Mouse (Mus musculus) ovary, postnatal 14 days (tissue): Measurements from ENCODE around the gene C1ql4.
"Not testable (repeated sequence)": the region's sequence is repeated elsewhere in the genome, so short reads cannot be mapped to it uniquely, and the experiment has no call there.

ENCODE experiments used
- DNase-seq: peaks from one replicate; pipeline ENCODE4 v3.0.0; 2022; ENCODE audit warnings: low spot score

Gene C1ql4

DNA sequence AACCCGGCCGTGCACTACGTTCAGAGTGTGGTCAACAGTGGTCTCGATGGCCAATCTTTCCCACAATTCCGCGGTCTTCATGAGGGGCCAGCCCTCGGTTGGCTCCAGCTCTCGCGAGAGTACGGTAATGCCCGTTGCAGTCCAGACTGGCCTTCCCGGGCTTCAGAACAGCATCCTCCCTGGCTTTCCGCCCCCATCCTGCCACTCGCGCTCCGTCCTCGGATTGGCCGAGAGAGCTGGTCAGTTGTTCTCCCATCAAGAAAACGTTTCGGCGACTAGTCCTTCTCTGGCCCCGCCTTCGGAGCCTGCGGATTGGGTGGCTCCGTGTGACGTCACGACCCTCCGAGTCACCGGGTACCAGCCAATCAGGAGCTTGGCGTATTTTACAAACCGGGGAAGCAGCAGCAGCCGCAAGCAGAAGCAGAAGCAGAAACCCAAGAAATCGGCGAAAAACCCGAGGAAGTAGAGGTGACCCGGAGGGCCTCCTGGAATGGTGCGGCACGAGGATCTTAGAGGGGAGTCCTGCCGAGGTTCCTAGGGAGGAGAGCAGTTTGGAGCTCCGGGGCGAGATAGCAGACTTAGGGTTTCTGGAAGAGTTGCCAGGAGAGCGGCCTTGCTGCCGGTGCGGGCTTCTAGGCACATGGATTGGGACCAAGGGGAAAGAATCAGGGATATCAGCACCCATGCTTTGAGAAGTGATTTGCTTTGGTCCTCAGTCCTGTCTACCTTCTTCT lies 12.8 kb downstream of the C1ql4 start:
- peak; percentile 94 for DNase-seq

DNA sequence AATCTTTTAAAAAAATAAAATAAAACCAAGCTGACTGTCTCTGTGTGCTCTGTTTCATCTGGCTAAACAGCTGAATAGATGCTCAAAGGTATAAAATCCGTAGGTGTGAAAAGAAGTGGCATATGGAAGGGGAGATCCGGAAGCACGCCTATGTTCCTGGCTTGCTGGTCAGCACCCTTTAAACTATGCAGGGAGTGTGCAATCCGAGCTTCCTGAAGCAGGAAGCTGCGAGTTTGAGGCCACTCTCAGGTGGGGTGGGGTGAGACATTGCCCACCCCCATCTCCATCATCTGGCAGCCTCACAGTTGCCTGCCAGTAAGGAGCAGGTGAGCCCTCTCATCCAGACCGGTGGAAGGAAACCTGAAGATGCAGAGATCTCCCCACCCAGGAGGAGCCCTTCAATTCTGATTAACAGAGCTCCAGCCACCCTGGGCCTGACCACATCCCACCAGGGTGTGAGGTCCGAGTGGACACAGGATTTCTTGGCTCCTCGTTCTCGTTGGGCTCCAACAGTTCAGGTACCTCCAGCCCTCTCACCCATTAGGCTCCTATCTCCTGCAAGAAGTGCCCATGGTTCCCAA lies 13.5 kb downstream of the C1ql4 start, which contains the start of gene Troap:
Gene Troap (plus strand): TSS at position 557 of the 581 bp plus-strand sequence.
- no peak for DNase-seq

DNA sequence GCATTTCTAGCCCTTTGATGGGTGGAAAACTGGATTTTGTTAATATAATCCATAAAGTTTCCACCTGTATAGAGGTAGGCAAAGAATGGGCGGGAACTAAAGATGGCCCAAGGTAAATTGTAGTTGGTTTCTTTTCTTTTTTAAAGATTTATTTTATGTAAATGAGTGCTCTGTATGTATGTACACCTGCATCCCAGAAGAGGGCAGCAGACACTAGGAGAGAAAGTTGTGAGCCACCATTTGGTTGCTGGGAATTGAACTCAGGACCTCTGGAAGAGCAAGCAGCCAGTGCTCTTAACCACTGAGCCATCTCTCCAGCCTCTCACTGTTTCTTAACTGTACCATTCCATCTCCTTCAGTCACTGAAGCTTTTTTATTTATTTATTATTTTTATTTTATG lies 15.6 kb downstream of the C1ql4 start:
- DNase-seq: no peak

DNA sequence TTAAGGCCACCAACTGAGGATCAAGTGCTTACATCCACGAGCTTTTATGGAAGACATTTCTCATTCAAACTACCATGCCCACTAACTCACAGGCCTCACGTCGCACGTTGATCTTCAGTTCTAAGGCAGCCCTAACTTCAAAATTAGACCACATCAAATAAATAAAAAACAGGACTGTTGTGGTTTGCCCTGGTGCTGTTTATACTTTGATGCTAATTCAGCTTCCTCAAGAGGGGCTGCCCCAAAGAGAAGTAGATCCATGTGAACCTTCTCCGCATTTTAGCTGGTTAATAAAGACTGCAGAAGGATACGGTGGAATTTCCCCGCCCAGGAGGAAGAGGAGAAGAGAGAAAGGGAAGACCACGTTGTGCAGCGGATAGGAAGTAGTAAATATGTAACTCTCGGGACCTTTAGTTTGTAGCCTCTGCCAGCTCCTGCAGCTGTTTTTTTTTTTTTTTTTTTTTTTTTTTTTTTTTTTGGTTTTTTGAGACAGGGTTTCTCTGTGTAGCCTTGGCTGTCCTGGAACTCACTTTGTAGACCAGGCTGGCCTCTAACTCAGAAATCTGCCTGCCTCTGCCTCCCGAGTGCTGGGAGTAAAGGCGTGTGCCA lies 22.0 kb downstream of the C1ql4 start:
- no peak for DNase-seq

DNA sequence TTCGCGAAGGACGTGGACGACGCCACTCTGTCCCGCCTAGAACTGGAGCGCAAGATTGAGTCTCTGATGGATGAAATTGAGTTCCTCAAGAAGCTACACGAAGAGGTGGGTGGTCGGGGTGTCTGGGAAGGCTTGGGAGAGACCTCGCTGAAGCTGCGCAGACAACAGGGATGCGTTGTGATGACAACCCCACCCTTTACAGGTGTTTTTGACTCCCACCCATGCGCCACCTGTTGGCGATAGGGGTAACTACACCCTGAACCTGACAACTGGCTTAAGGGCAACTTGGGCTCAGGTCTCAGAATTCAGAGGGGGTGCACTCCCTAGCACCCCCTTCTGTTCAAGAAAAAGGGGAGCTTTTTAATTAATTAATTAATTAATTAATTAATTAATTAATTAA lies 31.3 kb downstream of the C1ql4 start:
- no peak for DNase-seq

DNA sequence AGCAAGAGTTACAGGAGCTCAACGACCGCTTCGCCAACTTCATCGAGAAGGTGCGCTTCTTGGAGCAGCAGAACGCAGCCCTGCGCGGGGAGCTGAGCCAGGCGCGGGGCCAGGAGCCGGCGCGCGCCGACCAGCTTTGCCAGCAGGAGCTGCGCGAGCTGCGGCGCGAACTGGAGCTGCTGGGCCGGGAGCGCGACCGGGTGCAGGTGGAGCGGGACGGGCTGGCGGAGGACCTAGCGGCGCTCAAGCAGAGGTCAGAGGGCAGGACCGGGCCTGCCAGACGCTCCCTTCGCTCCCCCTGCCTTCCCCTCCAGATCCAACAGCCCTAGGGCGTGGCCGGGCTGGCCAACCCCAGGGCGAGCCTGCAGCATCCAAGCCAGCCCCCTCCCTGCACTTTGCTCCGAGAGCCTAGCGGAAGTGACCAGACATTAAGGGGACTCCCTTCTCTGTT lies 32.1 kb downstream of the C1ql4 start:
- DNase-seq: no peak

DNA sequence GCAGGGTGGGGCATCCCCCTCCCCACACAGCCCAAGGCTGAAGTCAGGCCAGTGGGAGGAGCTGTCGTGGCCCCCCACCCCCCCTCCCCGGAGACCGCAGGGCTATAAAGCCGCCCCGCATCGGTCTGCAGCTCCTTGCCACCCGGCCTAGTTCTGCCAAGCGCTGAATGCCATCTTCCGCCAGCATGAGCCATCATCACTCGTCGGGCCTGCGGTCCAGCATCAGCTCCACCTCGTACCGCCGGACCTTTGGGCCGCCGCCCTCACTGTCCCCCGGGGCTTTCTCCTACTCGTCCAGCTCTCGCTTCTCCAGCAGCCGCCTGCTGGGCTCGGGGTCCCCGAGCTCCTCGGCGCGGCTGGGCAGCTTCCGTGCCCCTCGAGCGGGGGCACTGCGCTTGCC lies 32.6 kb downstream of the C1ql4 start, which contains the start of gene Prph:
Gene Prph (plus strand): TSS at position 135 of the 400 bp plus-strand sequence.
- DNase-seq: no peak

DNA sequence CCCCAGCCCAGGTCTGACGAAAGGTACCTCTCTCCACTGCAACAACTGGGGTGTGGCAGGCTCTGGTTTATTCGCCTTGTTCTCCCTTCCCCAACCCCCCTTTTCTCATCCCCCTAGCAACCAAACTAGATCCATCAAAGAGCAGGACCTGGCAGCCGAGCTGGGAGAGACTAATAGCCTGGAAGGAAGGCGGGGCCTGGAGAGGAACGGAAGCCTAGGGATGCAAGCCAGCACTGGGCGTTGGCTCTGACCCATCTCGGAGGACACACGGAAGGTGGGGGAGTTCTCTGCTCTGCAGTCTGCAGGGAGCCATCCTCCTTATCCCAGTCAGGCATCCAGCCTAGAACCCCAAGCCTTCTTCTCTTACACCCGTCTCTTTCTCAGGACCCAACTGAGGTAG lies 34.2 kb downstream of the C1ql4 start:
- no peak for DNase-seq

DNA sequence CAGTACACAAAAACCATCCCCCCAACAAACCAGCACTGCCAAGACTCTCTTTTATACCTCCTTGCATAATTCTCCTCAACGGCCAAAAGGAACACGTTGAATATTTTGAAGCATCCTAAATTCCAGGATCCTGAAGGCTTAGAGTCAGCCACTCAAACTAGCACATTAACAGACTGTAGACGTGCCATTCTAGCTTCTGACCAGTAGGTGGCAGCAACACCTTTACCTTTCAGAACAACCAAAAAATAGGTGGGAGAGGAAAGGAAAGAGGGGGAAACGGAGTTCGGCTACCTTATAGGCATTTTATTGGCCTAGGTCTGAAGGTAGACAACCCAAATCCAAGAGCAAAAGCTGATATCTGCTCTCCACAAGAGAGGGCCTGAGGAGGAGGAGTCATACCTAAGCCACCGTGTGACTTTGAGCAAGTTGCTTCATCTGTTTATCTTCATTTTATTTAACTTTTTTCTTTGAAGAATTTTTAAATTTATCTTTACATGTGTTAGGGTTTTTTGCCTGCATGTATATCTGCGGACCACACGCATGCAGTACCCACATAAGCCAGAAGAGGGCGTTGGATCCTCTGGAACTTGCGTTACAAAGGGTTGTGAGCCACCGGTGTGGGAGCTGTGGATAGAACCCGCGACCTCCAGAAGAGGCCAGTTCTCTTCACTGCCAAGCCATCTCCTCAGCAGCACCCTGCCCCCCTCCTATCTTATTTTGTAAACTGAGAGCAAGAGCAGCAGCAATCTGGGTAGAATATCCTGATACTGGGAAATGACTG lies 38.0 kb downstream of the C1ql4 start:
- DNase-seq: no peak

DNA sequence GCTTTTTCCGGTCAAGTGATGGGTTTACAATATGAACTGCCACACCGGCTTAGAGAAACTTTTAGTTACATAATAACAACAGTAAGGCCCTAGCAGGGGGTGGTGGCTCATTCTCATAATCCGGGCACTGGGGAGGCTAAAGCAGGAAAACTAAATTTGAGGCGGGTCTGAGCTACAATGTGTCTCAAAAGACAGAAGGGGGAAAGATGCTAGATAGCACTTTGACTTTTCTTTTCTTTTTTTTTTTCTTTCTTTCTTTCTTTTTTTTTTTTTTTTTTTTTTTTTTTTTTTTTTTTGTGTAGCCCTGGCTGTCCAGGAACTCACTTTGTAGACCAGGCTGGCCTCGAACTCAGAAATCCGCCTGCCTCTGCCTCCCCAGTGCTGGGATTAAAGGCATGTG lies 41.9 kb downstream of the C1ql4 start:
- DNase-seq: not testable (repeated sequence)

DNA sequence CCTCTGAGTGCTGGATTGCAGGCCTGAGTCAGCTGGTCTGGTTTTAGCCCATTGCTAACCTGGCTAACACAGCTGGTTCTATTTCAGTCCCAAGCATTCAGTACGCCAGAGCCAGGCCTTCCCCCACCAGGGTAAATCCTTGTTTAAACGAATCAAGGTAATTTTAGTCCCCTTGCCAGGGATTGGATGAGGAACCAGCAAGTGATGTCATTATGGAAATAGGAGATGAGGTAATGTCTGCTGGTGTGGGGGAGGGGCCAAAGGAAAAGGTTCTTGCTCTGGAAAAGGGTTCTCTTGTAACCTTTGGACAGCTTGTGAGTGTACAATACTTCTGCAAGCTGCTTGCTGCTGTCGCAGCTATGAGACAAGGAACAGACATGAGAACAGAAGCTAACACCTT lies 42.8 kb downstream of the C1ql4 start:
- no peak for DNase-seq

DNA sequence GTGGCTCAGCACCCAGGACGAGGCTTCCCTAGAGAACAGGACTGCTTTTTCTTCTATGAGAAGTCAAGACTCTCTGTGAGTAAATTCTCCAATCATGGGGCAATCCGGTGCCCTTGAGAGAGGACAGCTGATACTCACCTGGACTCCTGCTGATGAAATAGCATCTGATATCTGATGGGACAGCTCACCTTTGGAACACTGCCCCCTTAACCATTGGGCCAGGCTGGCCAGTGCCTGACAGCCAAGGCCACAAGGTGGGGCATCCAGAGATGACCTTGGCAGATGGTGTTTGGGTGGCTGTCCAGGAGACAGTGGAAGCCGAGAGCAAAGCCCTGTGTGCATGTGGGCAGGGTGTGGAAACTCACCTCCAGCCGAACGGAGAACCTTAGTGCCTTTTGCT lies 45.3 kb downstream of the C1ql4 start:
- DNase-seq: no peak

DNA sequence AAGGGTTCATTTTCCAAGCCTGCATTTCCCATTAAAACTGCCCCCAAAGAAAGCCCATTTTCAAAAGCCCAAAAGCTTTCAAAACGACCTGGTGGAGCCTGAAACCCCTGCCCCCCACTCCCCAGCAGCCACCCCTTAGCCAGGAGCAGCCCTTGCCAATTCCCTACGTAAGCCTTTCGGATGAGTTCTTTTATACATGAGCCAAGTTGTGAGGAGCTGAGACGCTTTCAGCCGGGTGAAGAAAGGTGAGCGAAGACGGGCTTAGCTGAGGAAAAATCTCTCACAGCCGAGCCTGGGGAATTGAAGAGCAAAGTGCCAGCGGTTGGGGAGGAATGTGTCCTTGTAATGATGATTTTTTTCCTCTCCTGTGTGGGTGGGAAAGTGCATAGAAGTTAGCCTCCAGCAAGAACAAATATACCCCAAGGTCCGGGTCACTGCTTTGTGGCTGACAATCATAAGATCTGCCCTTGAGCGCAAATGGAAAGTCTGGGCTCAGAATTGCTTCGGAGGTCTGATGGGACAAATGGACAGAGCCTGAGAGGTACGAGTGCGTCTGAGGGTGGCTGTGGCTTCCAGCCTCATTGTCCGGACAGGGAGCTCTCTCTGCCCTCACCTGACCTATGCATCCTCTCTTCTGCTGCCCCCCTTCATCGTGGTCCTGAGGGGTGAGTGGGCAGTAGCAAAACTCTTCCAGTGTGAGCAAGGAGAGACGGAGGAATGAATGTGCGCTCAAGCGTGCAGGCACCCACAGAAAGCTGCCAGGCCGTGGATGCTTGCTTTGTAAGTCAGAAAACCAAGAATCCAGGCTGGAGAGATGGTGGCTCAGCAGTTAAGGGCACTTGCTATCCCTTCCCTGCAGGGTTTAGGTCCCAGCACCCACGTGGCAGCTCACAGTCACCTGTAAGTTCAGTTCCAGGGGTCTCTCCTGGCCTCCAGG lies 46.4 kb downstream of the C1ql4 start:
- no peak for DNase-seq

DNA sequence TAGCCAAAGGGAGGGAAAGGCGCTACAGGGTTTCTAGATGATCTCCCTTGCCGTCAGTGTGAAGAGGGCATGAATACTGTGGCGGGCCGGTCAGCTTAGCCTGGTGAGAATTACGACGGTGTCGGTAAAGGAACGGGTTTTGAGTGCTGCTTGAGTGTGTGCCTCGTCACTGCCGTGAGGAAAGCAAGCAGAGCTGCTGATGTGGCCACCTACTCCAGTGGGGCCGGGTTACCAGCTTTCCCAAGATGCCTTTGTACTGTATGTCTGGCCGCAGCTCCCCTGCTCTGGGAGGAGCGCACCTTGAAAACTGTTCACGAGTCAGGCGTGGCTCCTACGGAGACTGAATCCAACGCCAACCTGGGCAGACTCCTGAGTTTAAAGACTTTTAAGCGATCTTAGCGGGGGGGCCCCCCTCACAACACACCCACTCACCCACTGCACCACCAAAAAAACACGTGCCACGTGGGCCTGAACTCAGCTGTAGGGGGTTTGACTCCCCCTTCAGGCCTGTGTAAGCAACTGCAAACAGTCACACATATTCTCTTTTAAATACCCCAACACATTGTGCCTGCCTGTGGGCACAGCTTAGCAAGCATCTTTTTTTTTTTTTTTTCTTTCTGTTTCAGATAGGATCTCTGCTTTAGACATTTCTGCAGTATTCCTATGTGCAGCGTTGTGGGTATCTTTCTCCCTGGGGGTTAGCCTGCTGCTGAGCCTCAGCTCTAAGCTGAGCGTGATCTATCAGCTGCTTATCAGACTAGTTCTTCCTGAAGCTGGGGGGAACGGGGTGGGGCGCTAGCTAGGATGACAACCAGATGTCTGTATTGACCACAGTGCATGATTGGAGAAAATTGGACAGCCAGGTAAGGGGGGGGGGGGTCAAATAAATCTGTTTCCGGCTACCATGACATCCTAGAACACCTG lies 47.4 kb downstream of the C1ql4 start:
- no peak for DNase-seq

DNA sequence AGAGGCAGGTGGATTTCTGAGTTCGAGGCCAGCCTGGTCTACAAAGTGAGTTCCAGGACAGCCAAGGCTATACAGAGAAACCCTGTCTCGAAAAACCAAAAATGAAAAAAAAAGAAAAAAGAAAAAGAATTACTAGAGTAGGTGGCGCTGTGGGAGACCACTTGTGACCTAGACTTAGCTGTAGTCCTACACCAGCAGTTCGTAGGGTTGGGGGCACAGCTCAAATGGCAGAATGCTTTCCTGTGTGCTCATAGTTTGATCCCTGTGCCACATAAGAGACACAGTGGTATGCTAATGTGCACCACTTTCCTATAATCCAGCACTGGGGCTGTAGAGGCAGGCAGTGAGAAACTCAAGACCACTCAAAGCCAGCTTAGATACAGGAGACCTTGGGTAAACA lies 48.3 kb downstream of the C1ql4 start:
- DNase-seq: no peak

DNA sequence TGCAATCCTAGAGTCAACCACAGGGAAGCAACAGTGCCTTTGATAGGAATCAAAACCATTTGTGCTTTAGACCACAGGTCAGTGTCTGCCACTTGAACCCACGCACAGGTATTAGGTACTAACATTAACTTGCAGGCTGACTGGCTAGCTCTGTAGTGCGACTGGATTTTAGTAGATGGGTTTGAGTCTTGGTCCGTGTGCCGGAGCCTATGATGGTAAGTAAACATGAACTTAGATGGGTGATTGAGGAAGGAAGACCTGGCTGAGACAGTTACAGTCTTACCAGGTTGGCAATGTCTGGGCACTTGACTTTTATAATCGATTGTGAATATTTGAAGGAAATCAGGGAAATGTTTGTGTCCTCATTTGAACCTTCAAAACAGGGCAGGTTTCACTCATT lies 48.8 kb downstream of the C1ql4 start:
- DNase-seq: no peak

DNA sequence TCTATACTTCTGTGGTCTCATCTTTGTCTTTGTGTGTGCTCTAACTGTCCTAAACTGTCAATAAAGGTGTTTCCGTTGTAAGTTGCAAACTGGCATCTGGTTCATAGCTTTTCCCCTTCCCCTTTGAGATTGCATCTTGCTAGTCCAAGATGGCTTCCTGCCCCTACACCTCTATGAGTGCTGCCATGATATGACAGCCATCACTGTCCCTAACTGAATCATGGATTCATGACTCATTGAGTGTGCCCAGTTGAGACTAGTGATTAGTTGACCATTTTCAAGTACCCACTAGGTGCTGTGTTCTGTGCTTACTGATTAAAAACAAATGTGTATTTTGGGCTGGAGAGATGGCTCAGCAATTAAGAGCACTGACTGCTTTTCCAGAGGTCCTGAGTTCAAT lies 49.6 kb downstream of the C1ql4 start:
- no peak for DNase-seq

DNA sequence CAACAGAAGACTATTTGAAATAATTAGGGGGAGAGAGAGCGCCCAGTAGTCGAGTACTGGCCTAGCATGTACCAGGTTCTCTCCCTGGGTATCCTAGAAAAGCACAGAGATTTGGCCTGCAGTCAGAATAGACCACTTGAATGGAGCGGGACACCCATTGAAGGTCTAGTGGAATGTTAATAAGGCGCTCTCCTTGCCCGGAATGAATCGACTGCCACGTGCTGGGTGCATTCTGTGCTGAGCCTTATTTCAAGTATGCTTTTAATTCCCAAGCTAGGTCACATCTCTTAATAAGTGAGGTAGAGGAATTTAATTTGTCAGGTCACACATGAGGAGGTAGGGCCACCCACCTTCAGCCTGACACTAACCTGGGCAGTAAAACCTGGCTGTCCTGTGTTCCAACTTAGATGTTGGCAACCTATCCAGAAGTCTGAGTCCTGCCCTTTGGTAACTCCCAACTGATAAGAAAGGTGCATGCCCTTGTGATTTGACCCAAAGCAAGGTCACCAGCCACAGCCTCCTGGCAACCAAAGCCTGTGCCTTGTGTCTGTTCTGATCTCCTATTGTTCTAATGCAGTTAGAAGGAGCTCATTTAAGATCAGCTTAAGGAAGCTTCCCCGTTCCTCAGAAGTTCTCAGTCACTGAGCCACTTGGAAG lies 51.2 kb downstream of the C1ql4 start:
- no peak for DNase-seq

DNA sequence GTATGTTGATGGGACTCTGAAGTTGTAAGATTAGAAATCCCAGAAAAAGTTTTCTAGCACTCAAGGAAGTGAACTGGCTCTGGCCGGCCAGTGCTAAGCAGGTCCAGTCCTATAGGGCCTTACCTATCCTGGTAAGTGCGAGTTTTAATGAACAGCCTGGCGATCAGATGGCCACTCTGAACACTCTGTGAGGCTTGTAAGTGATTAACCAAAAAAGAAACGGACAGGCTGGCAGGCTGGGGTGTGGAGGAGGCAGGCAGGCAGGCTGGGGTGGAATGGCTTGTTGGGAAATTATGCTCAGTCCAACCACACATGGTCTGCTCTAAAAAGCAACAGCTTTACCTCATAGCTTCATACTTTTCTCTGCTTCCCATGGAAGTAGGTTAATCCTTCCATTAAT lies 52.2 kb downstream of the C1ql4 start:
- DNase-seq: no peak
